Mouse (Mus musculus): ENCODE data around the gene Tm9sf2. TPM values are rescaled to one million over a fixed set of nuclear protein-coding genes. Genes with fewer than 3 reads are reported as not detected.

Gene Tm9sf2
- total RNA-seq, 1 experiment from 2014 or later = 105 TPM

DNA sequence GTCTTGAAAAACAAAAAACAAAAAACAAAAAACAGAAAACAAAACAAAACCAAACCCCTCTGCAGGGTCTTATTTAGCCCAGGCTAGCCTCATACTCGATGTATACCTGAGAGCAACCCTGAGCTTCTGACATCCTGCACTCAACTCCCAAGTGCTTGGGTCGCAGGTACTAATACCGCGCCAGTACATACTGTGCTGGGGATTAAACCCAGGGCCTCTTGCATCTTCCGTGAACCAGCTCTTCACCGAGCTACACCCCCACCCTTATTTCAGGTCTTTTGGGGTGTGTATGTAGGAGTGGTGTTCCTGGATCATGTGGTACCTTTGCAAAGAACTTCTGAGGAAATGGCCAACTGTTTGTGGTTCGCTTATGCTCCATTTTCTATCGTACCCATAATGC lies 87.8 kb downstream of the Tm9sf2 start:
- ATAC-seq (replicated peaks in 1 of 2; ENCODE audit: insufficient read depth in 1 of 2, low FRiP score in 2 of 2, low TSS enrichment in 1 of 2, low read depth in 1 of 2, poor library complexity in 2 of 2, severe bottlenecking in 2 of 2) = no peak

DNA sequence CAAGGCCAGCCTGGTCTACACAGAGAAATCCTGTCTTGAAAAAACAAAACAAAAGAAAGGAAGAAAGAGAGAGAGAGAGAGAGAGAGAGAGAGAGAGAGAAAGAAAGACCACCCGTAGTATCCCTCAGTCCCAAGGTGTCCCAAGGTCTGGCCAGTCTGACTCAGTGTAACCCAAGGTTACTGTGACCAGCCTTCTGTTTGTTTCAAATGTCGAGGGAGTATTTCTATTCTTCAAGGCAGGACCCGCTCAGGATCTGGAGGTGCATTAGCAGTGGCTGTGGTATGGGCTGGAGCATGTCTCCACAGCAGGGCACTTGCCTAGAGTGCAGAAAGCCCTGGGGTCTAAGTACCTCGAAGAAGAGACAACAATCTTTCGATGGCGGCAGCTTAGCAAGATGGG lies 90.0 kb downstream of the Tm9sf2 start:
- no peak for ATAC-seq (replicated peaks in 1 of 2; ENCODE audit: insufficient read depth in 1 of 2, low FRiP score in 2 of 2, low TSS enrichment in 1 of 2, low read depth in 1 of 2, poor library complexity in 2 of 2, severe bottlenecking in 2 of 2)

DNA sequence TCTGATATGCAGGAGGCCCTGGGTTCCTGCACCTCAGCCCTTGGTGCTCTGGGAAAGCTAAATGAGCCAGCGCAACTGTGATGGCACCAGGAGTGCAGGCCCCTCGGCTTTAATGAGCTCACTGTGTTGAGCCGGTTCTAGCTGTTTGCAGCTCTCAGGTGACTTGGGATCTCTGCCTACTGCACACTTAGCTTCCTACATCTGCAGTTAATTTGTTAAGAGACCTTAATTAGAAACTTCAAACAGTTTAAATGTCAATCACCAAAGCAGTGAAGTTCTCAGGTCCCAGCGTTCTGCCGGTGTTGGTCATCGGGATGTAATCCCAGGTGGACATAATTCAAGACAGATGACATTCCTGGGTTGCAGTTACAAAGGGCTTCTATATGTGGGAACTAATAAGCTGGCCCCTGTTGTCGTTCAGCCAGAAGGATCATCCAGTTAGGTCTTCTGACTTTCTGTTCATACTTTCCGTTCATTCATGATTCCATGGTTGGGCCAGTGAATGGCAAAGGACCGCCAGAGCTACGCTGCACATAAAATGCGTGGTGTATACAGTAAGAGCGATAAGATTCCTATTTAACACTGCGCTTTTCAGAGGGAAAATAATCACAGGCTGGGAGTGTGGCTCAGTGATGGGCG lies 93.5 kb downstream of the Tm9sf2 start:
- no peak for ATAC-seq (replicated peaks in 1 of 2; ENCODE audit: insufficient read depth in 1 of 2, low FRiP score in 2 of 2, low TSS enrichment in 1 of 2, low read depth in 1 of 2, poor library complexity in 2 of 2, severe bottlenecking in 2 of 2)

- ATAC-seq (replicated peaks in 1 of 2; ENCODE audit: insufficient read depth in 1 of 2, low FRiP score in 2 of 2, low TSS enrichment in 1 of 2, low read depth in 1 of 2, poor library complexity in 2 of 2, severe bottlenecking in 2 of 2) = no peak
These were observed 102.3 kb downstream of the Tm9sf2 start for GRCm38 (mm10) chr14:122209177-122209576.

Other genes starting within 250 kb of the Tm9sf2 start
- gene Ubac2, start 228.4 kb upstream of the Tm9sf2 start, total RNA-seq (2017) = 23.1 and 26.0 TPM in 2 replicates
- gene Gpr18, start 191.3 kb upstream of the Tm9sf2 start, total RNA-seq (2017) = 0.60 and 2.1 TPM in 2 replicates
- gene Gpr183, start 141.8 kb upstream of the Tm9sf2 start, total RNA-seq (2017) = 1.1 and 2.6 TPM in 2 replicates
- not detected in 2 replicates for gene Timm8a2, start 72.4 kb upstream of the Tm9sf2 start, total RNA-seq (2017)
- gene Clybl, start 74.7 kb downstream of the Tm9sf2 start, total RNA-seq (2017) = 6.9 and 9.1 TPM in 2 replicates

All from hematopoietic stem cell, adult 5-6 weeks (primary cell).